26 mouse cellular contexts compared by ENCODE assay signal in the genomic region with DNA sequence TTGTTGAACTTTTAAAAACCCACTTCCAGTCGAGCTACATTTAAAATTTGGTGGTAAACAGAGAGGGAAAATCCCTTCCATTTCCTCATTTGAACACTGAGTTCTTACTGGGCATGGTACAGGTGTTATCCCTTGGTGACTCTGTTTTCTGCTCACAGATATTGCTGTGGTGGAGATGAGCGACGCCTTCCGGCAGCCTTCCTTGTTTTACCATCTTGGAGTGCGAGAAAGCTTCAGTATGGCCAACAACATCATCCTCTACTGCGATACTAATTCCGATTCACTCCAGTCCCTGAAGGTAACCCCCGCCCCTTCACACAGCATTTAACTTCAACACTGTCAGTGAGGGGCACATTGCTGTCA.
DNase-seq lines count a peak whose midpoint lies in the region; ATAC-seq and TF ChIP-seq lines count a peak whose summit lies in the region.
"Had no signal": no experiment of that assay in that cellular context is flagged by ENCODE, and none has a peak within 500 bp of the region (broad histone marks: within the 10 kb centered on the region; RNA-seq: fewer than 3 reads in every experiment).

No protein-coding gene starts in this region.

- ATAC-seq in monocyte, adult 5-6 weeks (replicated peaks; ENCODE audit: insufficient number of reproducible peaks, low FRiP score, low TSS enrichment, poor library complexity, severe bottlenecking), result 0 out of 2 replicates have a peak, but pooled peaks have one; percentile 22
- no peak for ATAC-seq in lung, postnatal 0 days
- ATAC-seq: forebrain, postnatal 0 days had no signal

- in situ Hi-C loops in CH12.LX (cut with MboI; ENCODE audit: low pct_ligation_motif_present, low pct_unique_long_range_greater_than_20kb, low sequenced_read_pairs), result loop anchor here (10.0 kb wide), 1 partner anchor 64 kb away; no protein-coding TSS in a partner anchor

- peaks cover 6% of the 10 kb centered on the region for H3K9me3 ChIP-seq in CH12.LX (replicated peaks; ENCODE audit: low read length)
- H3K9me3 ChIP-seq in lung, postnatal 0 days (ENCODE audit: low read length), result no peaks in the 10 kb centered on the region
- H3K9me3 ChIP-seq: forebrain, embryonic 12.5 days; hindbrain, embryonic 13.5 days; midbrain, embryonic 12.5 days; neural tube, embryonic 15.5 days; stomach, embryonic 15.5 days had no signal

- peaks cover 0 to 27% of the 10 kb centered on the region in 2 experiments for H3K36me3 ChIP-seq in CH12.LX (replicated peaks in 1 of 2; ENCODE audit: control insufficient read depth in 1 of 2, insufficient read depth in 1 of 2, low read length in 1 of 2)
- H3K36me3 ChIP-seq in lung, postnatal 0 days (ENCODE audit: insufficient read depth, low read length), result no peaks in the 10 kb centered on the region
- H3K36me3 ChIP-seq: forebrain, embryonic 12.5 days; hindbrain, embryonic 13.5 days; midbrain, embryonic 12.5 days; neural tube, embryonic 15.5 days; stomach, embryonic 15.5 days had no signal

- TF ChIP-seq RAD21 in CH12.LX (IDR thresholded peaks at IDR 0.05; ENCODE audit: low read depth, low read length), result peak; percentile 87

- peak overlapping the region; percentile 95 for H3K27ac ChIP-seq in CH12.LX (ENCODE audit: insufficient read depth, low read depth)
- H3K27ac ChIP-seq in lung, postnatal 0 days (ENCODE audit: low read length), result no peak overlapping the region
- H3K27ac ChIP-seq: forebrain, embryonic 12.5 days; hindbrain, embryonic 13.5 days; liver, embryonic 14.5 days; midbrain, embryonic 12.5 days; neural tube, embryonic 15.5 days; stomach, embryonic 15.5 days had no signal

- TF ChIP-seq EP300 in CH12.LX (IDR thresholded peaks at IDR 0.05; ENCODE audit: low read length), result peak; percentile 84
- no peak for TF ChIP-seq EP300 in lung, postnatal 0 days (IDR thresholded peaks at IDR 0.05)

- dilution Hi-C loops in CH12.LX (cut with MboI; ENCODE audit: extremely low pct_ligation_motif_present, extremely low pct_unique_long_range_greater_than_20kb, low sequenced_read_pairs), result no loop called here

- TF ChIP-seq POLR2A in CH12.LX (IDR thresholded peaks at IDR 0.05; ENCODE audit: low read depth, low read length), result peak; percentile 37; the same call in 1 of the 2 replicates

- H3K4me1 ChIP-seq in CH12.LX (ENCODE audit: control insufficient read depth in 1 of 2, insufficient read depth in 2 of 2), result peaks cover 23 to 83% of the 10 kb centered on the region in 2 experiments
- H3K4me1 ChIP-seq in lung, postnatal 0 days (ENCODE audit: insufficient read depth, low read depth, low read length), result no peaks in the 10 kb centered on the region
- H3K4me1 ChIP-seq: neural tube, embryonic 15.5 days; stomach, embryonic 15.5 days had no signal

- H3K4me3 ChIP-seq in CH12.LX (replicated peaks in 1 of 3; ENCODE audit: low read depth in 2 of 3, low read length in 2 of 3, poor library complexity in 1 of 3), result peak overlapping the region in 1 of 3 experiments; percentile 9
- H3K4me3 ChIP-seq in lung, postnatal 0 days (ENCODE audit: low read depth, low read length), result no peak overlapping the region
- H3K4me3 ChIP-seq: erythroblast, embryonic 14.5 days; forebrain, embryonic 12.5 days; hindbrain, embryonic 13.5 days; midbrain, embryonic 12.5 days; neural tube, embryonic 15.5 days; stomach, embryonic 15.5 days had no signal

- 83% methylated on average over 8 of the region's 8 CpGs for WGBS in lung, postnatal 0 days

- no peaks in the 10 kb centered on the region for H3K27me3 ChIP-seq in CH12.LX (replicated peaks)
- H3K27me3 ChIP-seq in lung, postnatal 0 days (replicated peaks; ENCODE audit: insufficient read depth, low read length), result no peaks in the 10 kb centered on the region
- H3K27me3 ChIP-seq: forebrain, embryonic 12.5 days; hindbrain, embryonic 13.5 days; stomach, embryonic 15.5 days had no signal

- H3K9ac ChIP-seq in CH12.LX (ENCODE audit: insufficient read depth, low read depth), result peak overlapping the region; percentile 49; the same call in 1 of the 2 replicates
- no peak overlapping the region for H3K9ac ChIP-seq in lung, postnatal 0 days (replicated peaks; ENCODE audit: low read depth)
- H3K9ac ChIP-seq: forebrain, embryonic 12.5 days; forebrain, postnatal 0 days; hindbrain, embryonic 13.5 days; liver, embryonic 14.5 days; lung, embryonic 14.5 days; midbrain, embryonic 12.5 days; neural tube, embryonic 15.5 days; stomach, embryonic 15.5 days had no signal

- TF ChIP-seq CTCF in CH12.LX (conservative IDR thresholded peaks at IDR 0.05 in 1 of 2, IDR thresholded peaks at IDR 0.05 in 1 of 2; ENCODE audit: low read depth in 2 of 2, low read length in 2 of 2), result peak in 1 of 2 experiments; percentile 85; a peak in 2 of 4 replicates
- no peak for TF ChIP-seq CTCF in lung, postnatal 0 days (IDR thresholded peaks at IDR 0.05)

- DNase-seq in spleen, postnatal 36 days (ENCODE audit: low spot score in 2 of 2), result peak; percentile 54 to 63
- no peak for DNase-seq in spleen, postnatal 14 days (ENCODE audit: low spot score in 2 of 2)
- peak; percentile 87 for DNase-seq in CH12.LX (ENCODE audit: extremely low read depth)
- DNase-seq in lung, postnatal 0 days (ENCODE audit: low spot score), result no peak
- DNase-seq in thymus, postnatal 36 days, result no peak
- DNase-seq in adrenal gland, adult 18-20 months (ENCODE audit: low spot score in 2 of 2), result no peak
- DNase-seq: adrenal gland, postnatal 14 days; cerebellum, adult 18-20 months; cerebellum, postnatal 14 days; forebrain, postnatal 0 days; heart, postnatal 4 days; kidney, adult 11 months; kidney, postnatal 14 days; liver; lung, embryonic 14.5 days; right cerebral cortex, postnatal 25 days; spleen, adult 18-20 months had no signal

- H3K79me2 ChIP-seq in CH12.LX (replicated peaks; ENCODE audit: control insufficient read depth, extremely low read depth, insufficient read depth, poor library complexity, severe bottlenecking), result peaks cover 58% of the 10 kb centered on the region

- peak overlapping the region; percentile 68 for H3K4me2 ChIP-seq in CH12.LX (ENCODE audit: insufficient read depth, low read depth, poor library complexity, severe bottlenecking)
- no peak overlapping the region for H3K4me2 ChIP-seq in lung, postnatal 0 days (replicated peaks; ENCODE audit: low read depth, low read length)
- H3K4me2 ChIP-seq: forebrain, embryonic 12.5 days; heart, embryonic 11.5 days; hindbrain, embryonic 13.5 days; lung, embryonic 14.5 days; midbrain, embryonic 12.5 days; neural tube, embryonic 15.5 days; stomach, embryonic 15.5 days had no signal

TF ChIP-seq in CH12.LX, 34 proteins besides CTCF, POLR2A, EP300 and RAD21 (continues in another document):
- TF ChIP-seq ELF1 (IDR thresholded peaks at IDR 0.05; ENCODE audit: low read depth, low read length), result 0 out of 2 replicates have a peak, but pooled peaks have one; percentile 59
- TF ChIP-seq PAX5 (IDR thresholded peaks at IDR 0.05; ENCODE audit: low read length), result no peak
- TF ChIP-seq HCFC1 (IDR thresholded peaks at IDR 0.05; ENCODE audit: low read depth, low read length), result no peak
- peak; percentile 76 for TF ChIP-seq IRF4 (IDR thresholded peaks at IDR 0.05; ENCODE audit: low read depth, low read length)
- 0 out of 2 replicates have a peak, but pooled peaks have one; percentile 67 for TF ChIP-seq E2F4 (IDR thresholded peaks at IDR 0.05; ENCODE audit: insufficient replicate concordance, low read depth, low read length)
- no peak for TF ChIP-seq GABPA (IDR thresholded peaks at IDR 0.05; ENCODE audit: insufficient replicate concordance, low read depth, low read length)
- peak; percentile 64; the same call in 1 of the 2 replicates for TF ChIP-seq JUND (conservative IDR thresholded peaks at IDR 0.05; ENCODE audit: low read depth, low read length)
- peak; percentile 35 for TF ChIP-seq ZC3H11A (IDR thresholded peaks at IDR 0.05; ENCODE audit: low read depth, low read length)
- TF ChIP-seq ZKSCAN1 (IDR thresholded peaks at IDR 0.05; ENCODE audit: borderline replicate concordance, low read depth, low read length), result no peak
- peak; percentile 1; the same call in 1 of the 2 replicates for TF ChIP-seq NELFE (IDR thresholded peaks at IDR 0.05; ENCODE audit: low read depth, low read length)
- peak; percentile 18; the same call in 1 of the 2 replicates for TF ChIP-seq JUN (IDR thresholded peaks at IDR 0.05; ENCODE audit: insufficient read depth, low read depth, low read length)
- TF ChIP-seq MAFK (IDR thresholded peaks at IDR 0.05; ENCODE audit: insufficient replicate concordance, low read length), result no peak
- no peak for TF ChIP-seq MXI1 (IDR thresholded peaks at IDR 0.05; ENCODE audit: low read depth, low read length)
- peak; percentile 68; the same call in 1 of the 2 replicates for TF ChIP-seq MYC (IDR thresholded peaks at IDR 0.05; ENCODE audit: low read depth, low read length)
- TF ChIP-seq MAX (IDR thresholded peaks at IDR 0.05; ENCODE audit: low read length), result no peak; the same call in 1 of the 2 replicates
- peak; percentile 84; the same call in 1 of the 2 replicates for TF ChIP-seq MEF2A (IDR thresholded peaks at IDR 0.05; ENCODE audit: borderline replicate concordance, low read depth, low read length)
- no peak for TF ChIP-seq ZMIZ1 (IDR thresholded peaks at IDR 0.05; ENCODE audit: low read depth, low read length)
- peak; percentile 82 for TF ChIP-seq SMC3 (IDR thresholded peaks at IDR 0.05; ENCODE audit: low read depth, low read length)
- no peak for TF ChIP-seq POLR2AphosphoS2 (IDR thresholded peaks at IDR 0.05; ENCODE audit: low read depth, low read length)
- no peak for TF ChIP-seq USF1 (IDR thresholded peaks at IDR 0.05; ENCODE audit: low read depth, low read length)
- no peak for TF ChIP-seq ZNF384 (IDR thresholded peaks at IDR 0.05; ENCODE audit: low read depth, low read length)
- no peak; the same call in 1 of the 2 replicates for TF ChIP-seq SIN3A (IDR thresholded peaks at IDR 0.05; ENCODE audit: low read length)
- TF ChIP-seq USF2 (conservative IDR thresholded peaks at IDR 0.05; ENCODE audit: low read depth, low read length), result no peak
- TF ChIP-seq CHD2 (IDR thresholded peaks at IDR 0.05; ENCODE audit: low read length), result no peak
- TF ChIP-seq NRF1 (IDR thresholded peaks at IDR 0.05; ENCODE audit: low read depth, low read length), result no peak
- TF ChIP-seq TBP (conservative IDR thresholded peaks at IDR 0.05; ENCODE audit: low read depth, low read length), result 0 out of 2 replicates have a peak, but pooled peaks have one; percentile 18
- peak; percentile 82 for TF ChIP-seq TCF12 (IDR thresholded peaks at IDR 0.05; ENCODE audit: low read depth, low read length)
- TF ChIP-seq BHLHE40 (IDR thresholded peaks at IDR 0.05; ENCODE audit: low read depth, low read length), result peak; percentile 55; the same call in 1 of the 2 replicates
- peak; percentile 82 for TF ChIP-seq ETS1 (conservative IDR thresholded peaks at IDR 0.05; ENCODE audit: low read depth, low read length)
- no peak for TF ChIP-seq CHD1 (IDR thresholded peaks at IDR 0.05; ENCODE audit: low read depth, low read length)
- TF ChIP-seq UBTF (IDR thresholded peaks at IDR 0.05; ENCODE audit: low read depth, low read length), result no peak
- no peak for TF ChIP-seq KAT2A (IDR thresholded peaks at IDR 0.05; ENCODE audit: insufficient replicate concordance, low read length)

Comparison
In these comparisons a context has a peak if more than half of its experiments do, and no peak if none do; other contexts are left out.
1. DNase-seq: peak in spleen, postnatal 36 days (2 of 2) and CH12.LX (single experiment); none in spleen, postnatal 14 days (0 of 2), lung, postnatal 0 days (single experiment), thymus, postnatal 36 days (0 of 2) and adrenal gland, adult 18-20 months (0 of 2).